Mouse (Mus musculus): Measurements from ENCODE around the gene Il20rb. TPM values are rescaled to one million over a fixed set of nuclear protein-coding genes. Genes with fewer than 3 reads are reported as not detected.

Gene Il20rb
- polyA plus RNA-seq, 1 experiment = 1.4 TPM

DNA sequence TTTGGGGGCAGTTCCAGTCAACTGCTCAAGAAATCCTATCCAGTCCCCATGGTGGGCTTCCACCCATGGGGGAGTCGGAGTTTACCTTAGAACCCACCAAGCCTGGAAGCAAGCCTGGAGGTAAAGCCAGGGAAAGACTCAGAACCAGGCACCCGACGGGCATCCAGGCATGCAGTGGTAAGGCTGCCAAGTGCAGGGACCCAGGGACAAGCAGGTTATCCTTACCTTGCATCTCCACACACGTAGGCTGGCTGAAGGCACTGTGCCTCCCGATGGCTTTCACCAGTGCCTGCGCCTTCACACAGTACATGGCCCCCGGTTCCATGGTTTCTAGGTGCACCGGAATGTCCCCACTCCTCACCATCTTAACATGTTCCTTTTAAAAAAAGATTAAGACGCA is 20.6 kb downstream of the Il20rb start:
- DNase-seq = no peak
- WGBS = 90% methylated on average over 9 of the region's 9 CpGs
- no peak for TF ChIP-seq POLR2A (IDR thresholded peaks at IDR 0.05; ENCODE audit: low read depth, low read length)
- TF ChIP-seq CTCF (conservative IDR thresholded peaks at IDR 0.05; ENCODE audit: insufficient read depth, insufficient read length, low read depth, low read length) = no peak

DNA sequence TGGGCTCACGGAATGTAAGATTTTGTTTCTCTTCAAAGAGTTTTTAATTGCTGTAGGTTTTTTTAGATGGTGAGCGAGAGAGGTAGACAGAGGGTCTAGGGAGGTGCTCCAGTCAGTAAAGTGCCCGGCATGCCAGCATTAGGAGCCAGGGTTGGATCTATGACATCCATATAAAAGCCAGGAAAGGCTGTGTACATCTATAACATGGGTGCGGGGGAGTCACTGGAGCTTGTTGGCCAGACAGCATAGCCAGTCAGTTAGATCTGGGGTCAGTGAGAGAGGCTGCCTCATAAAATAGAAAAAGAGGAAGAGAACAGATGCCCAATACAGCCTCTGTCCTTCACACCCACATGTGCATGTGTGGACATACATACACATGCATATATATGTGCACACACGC is 21.2 kb downstream of the Il20rb start:
- Histone ChIP-seq H3K27ac (ENCODE audit: insufficient read depth, low read depth, low read length) (no peak overlapping the region), H3K4me1 (ENCODE audit: control insufficient read depth, insufficient read depth, low read length) (peaks cover 7% of the 10 kb centered on the region; the same call in 1 of the 2 replicates), H3K27me3 (replicated peaks; ENCODE audit: control insufficient read depth, insufficient read depth, low read length) (no peaks in the 10 kb centered on the region), H3K36me3 (ENCODE audit: control insufficient read depth, insufficient read depth, low read length) (no peaks in the 10 kb centered on the region), H3K4me3 (ENCODE audit: insufficient read depth, low read depth, low read length) (no peak overlapping the region)
- WGBS = 92% methylated on average over 5 of the region's 5 CpGs
- DNase-seq = no peak
- TF ChIP-seq CTCF (conservative IDR thresholded peaks at IDR 0.05; ENCODE audit: insufficient read depth, insufficient read length, low read depth, low read length) (no peak), POLR2A (IDR thresholded peaks at IDR 0.05; ENCODE audit: low read depth, low read length) (no peak)

More for the DNA sequence above, 20.6 kb downstream of the Il20rb start:
- Histone ChIP-seq H3K27me3 (replicated peaks; ENCODE audit: control insufficient read depth, insufficient read depth, low read length) (no peaks in the 10 kb centered on the region), H3K4me3 (ENCODE audit: insufficient read depth, low read depth, low read length) (no peak overlapping the region), H3K36me3 (ENCODE audit: control insufficient read depth, insufficient read depth, low read length) (no peaks in the 10 kb centered on the region), H3K4me1 (ENCODE audit: control insufficient read depth, insufficient read depth, low read length) (peaks cover 7% of the 10 kb centered on the region; the same call in 1 of the 2 replicates), H3K27ac (ENCODE audit: insufficient read depth, low read depth, low read length) (no peak overlapping the region)

DNA sequence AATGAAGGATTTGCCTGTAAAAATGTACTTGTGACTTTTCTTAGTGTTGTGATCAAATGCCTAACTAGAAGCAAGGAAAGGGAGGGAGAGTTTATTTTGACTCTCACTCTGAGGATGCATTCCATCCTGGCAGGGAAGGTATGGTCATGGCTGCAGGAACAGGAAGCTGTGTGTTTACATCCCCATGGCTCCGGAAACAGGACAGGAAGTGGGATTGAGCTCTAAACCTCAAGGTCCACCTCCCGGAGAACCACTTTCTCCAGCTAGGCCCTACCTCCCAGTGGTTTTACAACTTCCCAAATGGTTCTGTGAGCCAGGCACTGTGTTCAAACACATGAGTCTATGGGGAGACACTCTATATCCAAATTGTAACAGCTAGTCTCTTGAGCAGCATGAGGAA is 22.8 kb downstream of the Il20rb start:
- no peak for TF ChIP-seq CTCF (conservative IDR thresholded peaks at IDR 0.05; ENCODE audit: insufficient read depth, insufficient read length, low read depth, low read length)
- no peak for TF ChIP-seq POLR2A (IDR thresholded peaks at IDR 0.05; ENCODE audit: low read depth, low read length)
- DNase-seq = no peak
- 66% methylated on average over 2 of the region's 2 CpGs for WGBS
- Histone ChIP-seq H3K27me3 (replicated peaks; ENCODE audit: control insufficient read depth, insufficient read depth, low read length) (no peaks in the 10 kb centered on the region), H3K4me3 (ENCODE audit: insufficient read depth, low read depth, low read length) (no peak overlapping the region), H3K36me3 (ENCODE audit: control insufficient read depth, insufficient read depth, low read length) (no peaks in the 10 kb centered on the region), H3K4me1 (ENCODE audit: control insufficient read depth, insufficient read depth, low read length) (peaks cover 7% of the 10 kb centered on the region; the same call in 1 of the 2 replicates), H3K27ac (ENCODE audit: insufficient read depth, low read depth, low read length) (no peak overlapping the region)

DNA sequence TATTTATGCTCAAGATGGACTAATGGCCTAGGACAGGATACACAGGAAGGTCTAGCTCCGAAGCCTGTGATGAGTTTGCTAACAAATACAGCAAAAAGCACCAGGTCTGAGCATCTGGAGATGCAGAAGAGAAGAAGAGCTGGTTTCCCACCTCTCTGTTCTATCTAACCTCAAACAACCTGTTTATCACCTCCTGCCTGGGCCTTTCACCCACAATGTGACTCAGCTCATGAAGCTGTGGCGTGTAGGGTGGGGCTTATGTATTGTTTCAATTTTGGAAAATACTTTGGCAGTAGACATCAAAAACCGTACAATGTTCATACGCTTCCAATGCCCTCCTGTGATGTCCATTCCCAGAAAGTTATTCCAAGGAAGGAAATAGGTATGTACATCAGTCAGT is 24.5 kb downstream of the Il20rb start:
- H3K27me3 ChIP-seq (replicated peaks; ENCODE audit: control insufficient read depth, insufficient read depth, low read length) = no peaks in the 10 kb centered on the region
- no peak for DNase-seq
- H3K4me3 ChIP-seq (ENCODE audit: insufficient read depth, low read depth, low read length) = no peak overlapping the region
- H3K36me3 ChIP-seq (ENCODE audit: control insufficient read depth, insufficient read depth, low read length) = no peaks in the 10 kb centered on the region
- 78% methylated on average over 4 of the region's 4 CpGs for WGBS
- TF ChIP-seq POLR2A (IDR thresholded peaks at IDR 0.05; ENCODE audit: low read depth, low read length) (no peak), CTCF (conservative IDR thresholded peaks at IDR 0.05; ENCODE audit: insufficient read depth, insufficient read length, low read depth, low read length) (no peak)
- peaks cover 3% of the 10 kb centered on the region; the same call in 1 of the 2 replicates for H3K4me1 ChIP-seq (ENCODE audit: control insufficient read depth, insufficient read depth, low read length)
- peak overlapping the region; percentile 13; the same call in 1 of the 2 replicates for H3K27ac ChIP-seq (ENCODE audit: insufficient read depth, low read depth, low read length)

DNA sequence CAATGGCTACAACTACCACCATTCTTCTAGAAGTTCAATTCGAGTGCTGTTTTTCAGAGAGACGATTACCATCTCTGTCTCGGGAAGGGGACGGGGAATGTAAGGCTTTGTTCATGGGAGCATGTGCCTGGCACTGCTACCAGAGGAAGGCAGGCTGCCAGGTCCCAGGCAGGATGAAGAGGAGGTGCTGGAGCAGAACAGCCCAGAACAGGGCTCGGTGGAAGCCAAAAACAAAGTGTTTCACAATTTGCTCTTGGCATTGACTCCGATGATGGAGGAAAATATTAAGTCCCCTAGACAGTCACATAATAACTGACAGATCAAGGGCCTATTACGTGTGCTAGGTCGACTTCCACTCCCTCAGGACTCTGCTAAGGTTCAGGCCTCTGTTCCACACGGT is 24.9 kb downstream of the Il20rb start:
- H3K4me3 ChIP-seq (ENCODE audit: insufficient read depth, low read depth, low read length) = no peak overlapping the region
- H3K36me3 ChIP-seq (ENCODE audit: control insufficient read depth, insufficient read depth, low read length) = no peaks in the 10 kb centered on the region
- peaks cover 3% of the 10 kb centered on the region; the same call in 1 of the 2 replicates for H3K4me1 ChIP-seq (ENCODE audit: control insufficient read depth, insufficient read depth, low read length)
- TF ChIP-seq CTCF (conservative IDR thresholded peaks at IDR 0.05; ENCODE audit: insufficient read depth, insufficient read length, low read depth, low read length) (no peak), POLR2A (IDR thresholded peaks at IDR 0.05; ENCODE audit: low read depth, low read length) (no peak)
- H3K27ac ChIP-seq (ENCODE audit: insufficient read depth, low read depth, low read length) = peak overlapping the region; percentile 13; the same call in 1 of the 2 replicates
- H3K27me3 ChIP-seq (replicated peaks; ENCODE audit: control insufficient read depth, insufficient read depth, low read length) = no peaks in the 10 kb centered on the region
- peak; percentile 87 for DNase-seq
- 35% methylated on average over 9 of the region's 9 CpGs for WGBS

DNA sequence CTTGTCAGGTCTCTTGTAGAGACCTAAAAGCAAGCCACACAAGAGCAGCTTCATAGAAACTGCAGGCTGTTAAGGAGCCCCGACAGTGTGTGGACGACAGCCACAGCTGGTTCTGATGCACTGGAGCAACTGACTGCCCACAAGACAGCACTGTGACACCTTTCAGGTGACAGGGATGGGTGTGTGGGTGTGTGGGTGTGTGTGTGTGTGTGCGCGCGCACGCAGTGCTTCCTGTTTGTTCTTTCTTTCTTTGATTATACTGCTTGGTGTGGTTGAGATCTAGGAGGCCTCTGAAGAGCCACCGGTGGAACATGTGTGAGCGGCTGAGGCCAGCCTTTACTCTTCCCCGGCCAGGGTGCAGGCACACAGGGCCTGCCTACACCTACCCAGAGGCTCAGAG is 26.4 kb downstream of the Il20rb start:
- TF ChIP-seq POLR2A (IDR thresholded peaks at IDR 0.05; ENCODE audit: low read depth, low read length) (no peak), CTCF (conservative IDR thresholded peaks at IDR 0.05; ENCODE audit: insufficient read depth, insufficient read length, low read depth, low read length) (no peak)
- H3K27me3 ChIP-seq (replicated peaks; ENCODE audit: control insufficient read depth, insufficient read depth, low read length) = no peaks in the 10 kb centered on the region
- no peak for DNase-seq
- no peaks in the 10 kb centered on the region for H3K36me3 ChIP-seq (ENCODE audit: control insufficient read depth, insufficient read depth, low read length)
- peaks cover 3% of the 10 kb centered on the region; the same call in 1 of the 2 replicates for H3K4me1 ChIP-seq (ENCODE audit: control insufficient read depth, insufficient read depth, low read length)
- no peak overlapping the region for H3K4me3 ChIP-seq (ENCODE audit: insufficient read depth, low read depth, low read length)
- WGBS = 88% methylated on average over 9 of the region's 9 CpGs
- H3K27ac ChIP-seq (ENCODE audit: insufficient read depth, low read depth, low read length) = no peak overlapping the region

DNA sequence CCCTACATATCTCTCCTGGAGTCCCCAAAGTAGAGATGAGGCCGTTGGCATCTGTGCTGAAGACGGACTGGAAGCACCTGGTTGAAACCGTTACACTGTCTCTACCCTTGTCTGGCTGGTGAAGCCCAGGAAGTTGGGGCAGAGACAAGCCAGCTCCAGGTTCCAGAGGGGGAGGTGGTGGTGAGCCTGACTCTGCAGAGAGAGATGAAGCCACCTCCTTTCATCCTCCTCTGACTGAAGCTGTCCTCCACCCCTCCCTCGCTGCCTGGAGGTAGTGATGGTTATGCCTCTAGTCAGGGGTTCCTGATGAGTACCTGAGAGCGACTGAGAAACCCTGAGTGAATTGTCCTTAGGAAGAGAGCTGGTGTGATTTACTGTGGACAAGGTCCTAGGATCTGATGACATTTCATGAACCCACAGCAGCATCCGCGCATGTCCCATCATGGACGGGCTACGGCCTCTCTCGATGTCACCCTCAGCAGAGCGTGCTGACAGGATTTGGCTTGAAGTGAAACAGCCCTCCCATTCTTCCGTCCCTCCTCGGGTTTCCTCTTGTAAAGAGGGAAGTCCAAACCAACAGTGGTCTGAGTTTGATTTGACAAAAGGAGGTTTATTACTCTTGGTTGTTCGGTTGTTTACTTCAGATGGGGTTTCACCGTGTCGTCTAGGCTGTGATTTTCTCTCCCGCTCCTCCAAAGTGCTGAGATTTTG is 28.5 kb downstream of the Il20rb start:
- 69% methylated on average over 17 of the region's 17 CpGs for WGBS
- Histone ChIP-seq H3K4me1 (ENCODE audit: control insufficient read depth, insufficient read depth, low read length) (peaks cover 5% of the 10 kb centered on the region; the same call in 1 of the 2 replicates), H3K27me3 (replicated peaks; ENCODE audit: control insufficient read depth, insufficient read depth, low read length) (no peaks in the 10 kb centered on the region), H3K36me3 (ENCODE audit: control insufficient read depth, insufficient read depth, low read length) (no peaks in the 10 kb centered on the region), H3K4me3 (ENCODE audit: insufficient read depth, low read depth, low read length) (no peak overlapping the region), H3K27ac (ENCODE audit: insufficient read depth, low read depth, low read length) (no peak overlapping the region)
- TF ChIP-seq CTCF (conservative IDR thresholded peaks at IDR 0.05; ENCODE audit: insufficient read depth, insufficient read length, low read depth, low read length) (no peak), POLR2A (IDR thresholded peaks at IDR 0.05; ENCODE audit: low read depth, low read length) (no peak)
- no peak for DNase-seq
